Mouse (Mus musculus) kidney, postnatal 36 days (tissue): ENCODE results near the gene Cdkl5.

Source experiments
- DNase-seq, 2 experiments: peaks; one replicate each; pipeline ENCODE4 v3.0.0; 2021 to 2022; ENCODE audit warnings: mixed read lengths in 2 of 2

The Cdkl5 gene

DNA sequence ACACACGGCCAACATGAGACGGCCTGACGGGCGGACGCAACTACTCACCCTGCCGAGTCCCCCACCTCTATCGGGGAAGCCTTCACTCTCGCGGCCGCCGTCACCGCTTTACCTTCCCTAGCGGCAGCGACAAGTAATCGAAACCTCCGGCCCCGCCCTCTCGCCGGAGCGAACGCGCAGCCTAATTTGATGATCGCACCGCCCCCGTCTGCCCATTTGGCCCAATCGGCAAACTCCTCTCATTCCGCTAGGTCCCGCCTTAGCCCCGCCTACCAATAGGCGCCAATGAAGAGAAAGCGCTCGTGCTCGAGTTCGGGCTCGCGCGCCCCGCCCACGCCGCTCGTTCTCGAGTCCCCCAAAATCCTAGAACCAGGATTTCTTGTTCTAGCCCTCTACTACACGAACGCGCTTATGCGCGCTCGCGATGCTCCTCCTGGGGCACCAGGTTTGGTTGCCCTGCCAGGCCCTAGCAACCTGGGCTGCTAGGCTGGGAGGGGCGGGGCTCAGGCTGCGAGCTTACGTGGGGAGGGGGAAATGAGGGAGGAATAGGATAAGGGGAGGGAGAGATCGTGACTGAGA, at the start of gene Cdkl5:
Gene Cdkl5 (minus strand): TSS at position 162 of the 579 bp plus-strand sequence.
- DNase-seq, result peak; percentile 96

DNA sequence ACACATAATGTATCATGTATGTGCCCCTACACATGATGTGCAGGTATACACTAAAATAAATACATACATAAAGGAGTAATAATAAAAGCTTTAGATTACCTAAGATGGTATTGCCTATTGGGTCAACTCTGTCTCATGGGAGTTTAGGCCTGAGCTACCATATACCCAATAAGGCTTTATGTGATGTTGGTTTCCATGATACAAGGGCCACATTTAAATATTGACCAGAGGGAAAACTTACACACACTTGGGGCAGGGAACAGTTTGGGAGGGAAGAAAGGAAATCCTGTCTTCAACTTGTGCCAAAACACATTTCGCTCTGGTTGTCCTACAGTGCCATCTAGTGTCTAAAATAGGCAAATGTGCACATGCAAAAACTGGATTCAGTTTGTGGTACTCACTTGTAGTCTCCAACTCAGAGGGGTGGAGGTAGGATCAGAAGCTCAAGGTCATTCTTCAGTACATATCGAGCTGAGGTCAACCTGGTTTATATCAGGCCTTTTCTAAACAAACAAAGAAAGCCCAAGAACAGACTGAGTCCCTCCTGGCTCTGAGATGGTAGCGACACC, 38.8 kb upstream of the Cdkl5 start:
- peak; percentile 34 for DNase-seq

- DNase-seq, result peak in 1 of 2 experiments; percentile 8
Measured at GRCm38 (mm10) chrX:161032423-161032822, 37.9 kb upstream of the Cdkl5 start.

GRCm38 (mm10) chrX:161030233-161030632, 35.7 kb upstream of the Cdkl5 start:
- no peak for DNase-seq

DNA sequence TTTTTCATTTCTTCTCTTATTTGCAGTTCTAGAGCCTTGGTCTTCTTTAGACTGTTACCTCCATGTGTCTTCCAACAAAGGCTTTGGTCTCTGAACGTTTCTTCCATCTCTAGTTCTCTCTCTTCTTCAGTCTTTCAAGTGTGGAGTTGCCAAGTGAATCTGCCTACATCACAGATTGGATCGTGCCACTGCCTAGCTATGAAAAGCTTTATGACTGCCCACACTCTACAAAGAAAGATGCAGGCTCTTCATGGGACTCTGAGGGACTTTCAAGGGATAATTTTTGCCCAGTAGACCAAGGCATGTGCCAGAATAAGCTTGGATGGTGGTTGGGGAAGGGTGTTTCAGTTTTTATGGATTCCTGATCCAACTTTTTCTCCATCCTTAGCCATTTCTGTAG, 30.0 kb upstream of the Cdkl5 start:
- DNase-seq, result no peak

DNA sequence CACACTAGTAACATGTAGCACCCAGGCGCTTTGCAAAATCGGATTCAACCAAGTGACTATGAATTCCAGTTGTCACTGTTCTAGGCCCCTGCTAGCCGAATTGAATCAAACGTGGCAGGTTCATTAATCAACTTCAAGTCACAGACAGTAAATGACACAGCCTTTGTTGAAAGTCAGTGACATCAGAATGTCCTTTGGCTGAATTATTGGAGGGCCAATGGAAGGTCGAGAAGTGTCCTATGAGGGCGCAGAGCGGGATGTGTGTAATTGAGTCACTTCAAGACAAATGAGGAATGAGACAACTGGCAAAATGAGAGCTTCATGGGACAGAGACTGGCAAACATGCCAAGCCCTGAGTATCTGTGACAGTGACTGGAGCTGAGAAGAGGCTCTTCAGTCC, 27.0 kb upstream of the Cdkl5 start:
- no peak for DNase-seq

DNA sequence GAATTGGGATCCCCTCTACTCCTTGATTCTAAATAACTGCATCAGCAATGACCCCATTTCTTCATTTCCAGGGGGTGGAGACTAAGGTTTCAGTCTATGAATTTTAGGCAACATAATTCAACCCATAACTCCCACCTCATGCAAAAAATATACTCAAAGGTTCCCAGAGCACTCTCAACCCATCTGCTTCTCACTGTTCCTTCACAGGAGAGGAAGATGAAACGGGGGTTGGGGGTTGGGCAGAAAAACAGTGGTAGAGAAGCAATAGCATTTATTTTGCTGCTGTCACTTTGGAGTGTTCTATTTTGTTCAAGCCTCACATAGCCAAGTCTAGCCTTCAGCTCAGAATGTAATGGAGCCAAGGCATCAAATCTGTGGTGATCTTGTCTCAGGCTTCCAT, 23.7 kb upstream of the Cdkl5 start:
- no peak for DNase-seq

- no peak for DNase-seq
Measured at GRCm38 (mm10) chrX:161006272-161006671, 11.8 kb upstream of the Cdkl5 start.

DNA sequence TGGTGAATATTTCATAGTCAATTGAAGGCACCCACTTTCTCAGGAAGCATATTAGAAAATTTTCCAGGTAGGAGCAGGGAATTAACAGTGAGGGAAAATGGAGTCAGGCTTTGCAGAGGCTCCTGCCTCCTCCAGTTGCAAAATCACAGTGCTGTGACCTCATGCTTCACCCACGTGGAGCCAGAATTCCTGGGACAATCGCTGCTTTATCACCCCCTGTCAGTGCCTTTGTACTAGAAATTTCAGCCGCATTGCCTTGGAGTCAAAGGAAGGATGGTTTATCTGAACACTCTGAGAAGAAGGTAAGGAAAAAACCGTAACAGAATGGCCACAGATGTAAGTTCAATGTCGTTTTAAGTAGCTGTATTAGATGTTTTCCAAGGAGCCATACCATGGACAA, 1.5 kb upstream of the Cdkl5 start:
- DNase-seq, result no peak

- DNase-seq, result peak; percentile 23 to 49
Measured at GRCm38 (mm10) chrX:160995131-160995667, 695 bp upstream of the Cdkl5 start.

GRCm38 (mm10) chrX:160993749-160994539, 560 bp downstream of the Cdkl5 start:
- peak; percentile 7 to 35 for DNase-seq

GRCm38 (mm10) chrX:160992703-160993102, 1.8 kb downstream of the Cdkl5 start:
- no peak for DNase-seq

- no peak for DNase-seq
Measured at GRCm38 (mm10) chrX:160990276-160990675, 4.2 kb downstream of the Cdkl5 start.

GRCm38 (mm10) chrX:160977919-160978318, 16.6 kb downstream of the Cdkl5 start:
- no peak for DNase-seq

GRCm38 (mm10) chrX:160971991-160972545, 22.4 kb downstream of the Cdkl5 start:
- DNase-seq, result no peak

GRCm38 (mm10) chrX:160958593-160959131, 35.8 kb downstream of the Cdkl5 start:
- no peak for DNase-seq

DNA sequence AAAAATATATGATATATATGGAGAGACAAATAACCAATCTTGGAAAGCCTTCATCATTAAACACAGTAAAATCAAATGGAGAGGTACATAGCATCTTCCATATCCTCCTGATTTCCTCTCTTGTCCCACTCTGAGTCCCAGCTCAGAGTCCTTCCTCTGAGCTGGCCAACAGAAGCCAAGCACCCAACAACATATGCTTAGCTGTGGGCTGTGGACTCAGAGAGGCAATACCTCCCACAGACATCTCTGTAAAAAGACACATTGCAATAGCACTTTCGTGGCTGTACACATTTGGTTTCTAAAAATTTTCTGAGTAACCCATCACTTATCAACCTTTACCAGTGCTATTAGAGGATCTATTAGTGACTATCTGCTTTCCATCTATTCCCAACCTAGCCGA, 44.9 kb downstream of the Cdkl5 start:
- DNase-seq, result no peak

- no peak for DNase-seq
Measured at GRCm38 (mm10) chrX:160944722-160945121, 49.8 kb downstream of the Cdkl5 start.

GRCm38 (mm10) chrX:160935541-160935940, 59.0 kb downstream of the Cdkl5 start:
- DNase-seq, result peak; percentile 23 to 55

- peak in 1 of 2 experiments; percentile 8 for DNase-seq
Measured at GRCm38 (mm10) chrX:160930656-160931055, 63.8 kb downstream of the Cdkl5 start.

GRCm38 (mm10) chrX:160928870-160929269, 65.6 kb downstream of the Cdkl5 start:
- no peak for DNase-seq

- DNase-seq, result no peak
Measured at GRCm38 (mm10) chrX:160919022-160919637, 75.4 kb downstream of the Cdkl5 start.

GRCm38 (mm10) chrX:160906952-160907351, 87.6 kb downstream of the Cdkl5 start, which contains the start of gene Gja6:
Gja6 (minus strand) TSS chrX:160907052.
- no peak for DNase-seq
